Mouse (Mus musculus): ENCODE results near the gene Ap3m1. TPM values are rescaled to one million over a fixed set of nuclear protein-coding genes. Genes with fewer than 3 reads are reported as not detected.

Ap3m1 gene
- total and polyA plus RNA-seq, 3 experiments: 32.6 to 73.4 (median 61.7) TPM

- DNase-seq (ENCODE audit: extremely low read depth): no peak
- Histone ChIP-seq H3K9me3 (replicated peaks; ENCODE audit: low read length) (no peaks in the 10 kb centered on the region), H3K79me2 (replicated peaks; ENCODE audit: control insufficient read depth, extremely low read depth, insufficient read depth, poor library complexity, severe bottlenecking) (no peaks in the 10 kb centered on the region), H3K4me1 (ENCODE audit: control insufficient read depth in 1 of 2, insufficient read depth in 2 of 2) (peaks cover 0 to 11% of the 10 kb centered on the region in 2 experiments; a peak in 2 of 4 replicates), H3K27me3 (replicated peaks) (no peaks in the 10 kb centered on the region), H3K4me2 (ENCODE audit: insufficient read depth, low read depth, poor library complexity, severe bottlenecking) (no peak overlapping the region), H3K4me3 (replicated peaks in 1 of 3; ENCODE audit: low read depth in 2 of 3, low read length in 2 of 3, poor library complexity in 1 of 3) (no peak overlapping the region), H3K36me3 (replicated peaks in 1 of 2; ENCODE audit: control insufficient read depth in 1 of 2, insufficient read depth in 1 of 2, low read length in 1 of 2) (peaks cover 42 to 81% of the 10 kb centered on the region in 2 experiments), H3K27ac (ENCODE audit: insufficient read depth, low read depth) (no peak overlapping the region), H3K9ac (ENCODE audit: insufficient read depth, low read depth) (no peak overlapping the region)
- dilution Hi-C loops (cut with MboI; ENCODE audit: extremely low pct_ligation_motif_present, extremely low pct_unique_long_range_greater_than_20kb, low sequenced_read_pairs): no loop called here
- TF ChIP-seq E2F4 (IDR thresholded peaks at IDR 0.05; ENCODE audit: insufficient replicate concordance, low read depth, low read length) (no peak), SMC3 (IDR thresholded peaks at IDR 0.05; ENCODE audit: low read depth, low read length) (no peak)
- in situ Hi-C loops (cut with MboI; ENCODE audit: low pct_ligation_motif_present, low pct_unique_long_range_greater_than_20kb, low sequenced_read_pairs): no loop called here
Observed at GRCm38 (mm10) chr14:21034791-21035190, 17.5 kb downstream of the Ap3m1 start.

GRCm38 (mm10) chr14:21034271-21034670, 18.0 kb downstream of the Ap3m1 start:
- H3K4me1 ChIP-seq (ENCODE audit: control insufficient read depth in 1 of 2, insufficient read depth in 2 of 2): peaks cover 0 to 11% of the 10 kb centered on the region in 2 experiments; a peak in 2 of 4 replicates
- no peak overlapping the region for H3K4me3 ChIP-seq (replicated peaks in 1 of 3; ENCODE audit: low read depth in 2 of 3, low read length in 2 of 3, poor library complexity in 1 of 3)
- peaks cover 39 to 81% of the 10 kb centered on the region in 2 experiments for H3K36me3 ChIP-seq (replicated peaks in 1 of 2; ENCODE audit: control insufficient read depth in 1 of 2, insufficient read depth in 1 of 2, low read length in 1 of 2)
- TF ChIP-seq E2F4 (IDR thresholded peaks at IDR 0.05; ENCODE audit: insufficient replicate concordance, low read depth, low read length) (no peak), JUND (conservative IDR thresholded peaks at IDR 0.05; ENCODE audit: low read depth, low read length) (no peak), USF1 (IDR thresholded peaks at IDR 0.05; ENCODE audit: low read depth, low read length) (no peak), CHD1 (IDR thresholded peaks at IDR 0.05; ENCODE audit: low read depth, low read length) (no peak), RAD21 (IDR thresholded peaks at IDR 0.05; ENCODE audit: low read depth, low read length) (no peak), POLR2AphosphoS2 (IDR thresholded peaks at IDR 0.05; ENCODE audit: low read depth, low read length) (no peak), ZNF384 (IDR thresholded peaks at IDR 0.05; ENCODE audit: low read depth, low read length) (no peak), MEF2A (IDR thresholded peaks at IDR 0.05; ENCODE audit: borderline replicate concordance, low read depth, low read length) (no peak), UBTF (IDR thresholded peaks at IDR 0.05; ENCODE audit: low read depth, low read length) (no peak), SIN3A (IDR thresholded peaks at IDR 0.05; ENCODE audit: low read length) (no peak), EP300 (IDR thresholded peaks at IDR 0.05; ENCODE audit: low read length) (no peak), BHLHE40 (IDR thresholded peaks at IDR 0.05; ENCODE audit: low read depth, low read length) (no peak), ZMIZ1 (IDR thresholded peaks at IDR 0.05; ENCODE audit: low read depth, low read length) (no peak), NELFE (IDR thresholded peaks at IDR 0.05; ENCODE audit: low read depth, low read length) (no peak), CHD2 (IDR thresholded peaks at IDR 0.05; ENCODE audit: low read length) (no peak), NRF1 (IDR thresholded peaks at IDR 0.05; ENCODE audit: low read depth, low read length) (no peak), IRF4 (IDR thresholded peaks at IDR 0.05; ENCODE audit: low read depth, low read length) (no peak)
- in situ Hi-C loops (cut with MboI; ENCODE audit: low pct_ligation_motif_present, low pct_unique_long_range_greater_than_20kb, low sequenced_read_pairs): no loop called here
- H3K4me2 ChIP-seq (ENCODE audit: insufficient read depth, low read depth, poor library complexity, severe bottlenecking): no peak overlapping the region
- dilution Hi-C loops (cut with MboI; ENCODE audit: extremely low pct_ligation_motif_present, extremely low pct_unique_long_range_greater_than_20kb, low sequenced_read_pairs): no loop called here
- H3K79me2 ChIP-seq (replicated peaks; ENCODE audit: control insufficient read depth, extremely low read depth, insufficient read depth, poor library complexity, severe bottlenecking): no peaks in the 10 kb centered on the region
- no peaks in the 10 kb centered on the region for H3K9me3 ChIP-seq (replicated peaks; ENCODE audit: low read length)
- no peak overlapping the region for H3K9ac ChIP-seq (ENCODE audit: insufficient read depth, low read depth)
- H3K27ac ChIP-seq (ENCODE audit: insufficient read depth, low read depth): no peak overlapping the region
- H3K27me3 ChIP-seq (replicated peaks): no peaks in the 10 kb centered on the region
- DNase-seq (ENCODE audit: extremely low read depth): no peak
